Mouse (Mus musculus) adrenal gland, adult 8-10 months (tissue): Measurements from ENCODE around the gene Klf15. TPM values are rescaled to one million over a fixed set of nuclear protein-coding genes. Genes with fewer than 3 reads are reported as not detected.

Experiments
- DNase-seq: peaks from one replicate; pipeline ENCODE4 v3.0.0; 2022
- total RNA-seq, 4 experiments: library from RNA; stranded (reverse); gene quantifications; 2 replicates each; pipeline ENCODE4 v1.2.4; 2022

Klf15 gene
- total RNA-seq, 4 experiments from 2014 or later, result 18.3 to 30.6 (median 27.6) TPM

- no peak for DNase-seq
Measured at GRCm38 (mm10) chr6:90494155-90494554, 31.8 kb downstream of the Klf15 start.

- DNase-seq, result no peak
Measured at GRCm38 (mm10) chr6:90494566-90494965, 32.2 kb downstream of the Klf15 start.

- DNase-seq, result no peak
Measured at GRCm38 (mm10) chr6:90495282-90495912, 33.0 kb downstream of the Klf15 start.

GRCm38 (mm10) chr6:90496217-90496616 is 33.8 kb downstream of the Klf15 start:
- no peak for DNase-seq

GRCm38 (mm10) chr6:90499509-90499908 is 37.1 kb downstream of the Klf15 start:
- no peak for DNase-seq

- DNase-seq, result no peak
Measured at GRCm38 (mm10) chr6:90501222-90501940, 39.0 kb downstream of the Klf15 start.

- no peak for DNase-seq
Measured at GRCm38 (mm10) chr6:90505906-90506305, 43.5 kb downstream of the Klf15 start.

GRCm38 (mm10) chr6:90506673-90507311 is 44.4 kb downstream of the Klf15 start:
- DNase-seq, result no peak

- no peak for DNase-seq
Measured at GRCm38 (mm10) chr6:90507443-90507842, 45.1 kb downstream of the Klf15 start.

- DNase-seq, result peak; percentile 37
Measured at GRCm38 (mm10) chr6:90508197-90508624, 45.8 kb downstream of the Klf15 start.

GRCm38 (mm10) chr6:90509085-90509484 is 46.7 kb downstream of the Klf15 start:
- peak; percentile 25 for DNase-seq

GRCm38 (mm10) chr6:90512416-90512815 is 50.0 kb downstream of the Klf15 start:
- no peak for DNase-seq

GRCm38 (mm10) chr6:90513074-90513856 is 50.9 kb downstream of the Klf15 start:
- DNase-seq, result no peak

GRCm38 (mm10) chr6:90514369-90514768 is 52.0 kb downstream of the Klf15 start:
- DNase-seq, result no peak

- peak; percentile 76 for DNase-seq
Measured at GRCm38 (mm10) chr6:90514883-90515405, 52.6 kb downstream of the Klf15 start.

- DNase-seq, result peak; percentile 32
Measured at GRCm38 (mm10) chr6:90518892-90519291, 56.5 kb downstream of the Klf15 start.

- DNase-seq, result no peak
Measured at GRCm38 (mm10) chr6:90519375-90519774, 57.0 kb downstream of the Klf15 start.

Other genes with a start within 250 kb of the Klf15 start
- not detected for gene Vmn1r53, start 238.1 kb upstream of the Klf15 start, total RNA-seq
- not detected for gene Vmn1r54, start 216.3 kb upstream of the Klf15 start, total RNA-seq
- gene BC048671, start 161.4 kb upstream of the Klf15 start, total RNA-seq, result not detected
- gene Chst13, start 137.4 kb upstream of the Klf15 start, total RNA-seq, result under 1 TPM in 1 of 4 experiments, not detected in 3; 0.30 TPM
- gene Uroc1, start 129.3 kb upstream of the Klf15 start, total RNA-seq, result under 1 TPM in 3 of 4 experiments, not detected in 1; 0.15 to 0.24 (median 0.17) TPM
- gene Zxdc, start 93.1 kb upstream of the Klf15 start, total RNA-seq, result 10 to 100 TPM; 23.2 to 35.3 (median 27.3) TPM
- gene Cfap100, start 33.8 kb upstream of the Klf15 start, total RNA-seq, result 1 to 10 TPM in 1 of 4 experiments, under 1 TPM in 2, not detected in 1; 0.23 to 2.5 (median 0.30) TPM
- gene Aldh1l1, start 23.9 kb downstream of the Klf15 start, total RNA-seq, result 100 to 1,000 TPM; 137 to 222 (median 182) TPM
- gene Slc41a3, start 142.1 kb downstream of the Klf15 start, total RNA-seq, result 10 to 100 TPM; 21.5 to 72.6 (median 39.6) TPM